Mouse (Mus musculus) brain, embryonic 14.5 days (tissue): ENCODE results near the gene Fis1.

Experiments
- CTCF ChIP-seq: fragments of 200-500 bp; IDR thresholded peaks from 2 replicates; pipeline ENCODE4 v1.5.1; 2012; ENCODE audit warnings: inconsistent platforms, mild to moderate bottlenecking, moderate library complexity, borderline replicate concordance; ENCODE audit not compliant: insufficient read depth, insufficient read length; ENCODE audit errors: extremely low read depth
- POLR2A ChIP-seq: fragments of 200-500 bp; IDR thresholded peaks from 2 replicates; pipeline ENCODE4 v1.6.1; 2012; ENCODE audit warnings: mild to moderate bottlenecking, inconsistent platforms, borderline replicate concordance; ENCODE audit not compliant: poor library complexity, insufficient read depth, insufficient read length, severe bottlenecking; ENCODE audit errors: extremely low read depth

DNA sequence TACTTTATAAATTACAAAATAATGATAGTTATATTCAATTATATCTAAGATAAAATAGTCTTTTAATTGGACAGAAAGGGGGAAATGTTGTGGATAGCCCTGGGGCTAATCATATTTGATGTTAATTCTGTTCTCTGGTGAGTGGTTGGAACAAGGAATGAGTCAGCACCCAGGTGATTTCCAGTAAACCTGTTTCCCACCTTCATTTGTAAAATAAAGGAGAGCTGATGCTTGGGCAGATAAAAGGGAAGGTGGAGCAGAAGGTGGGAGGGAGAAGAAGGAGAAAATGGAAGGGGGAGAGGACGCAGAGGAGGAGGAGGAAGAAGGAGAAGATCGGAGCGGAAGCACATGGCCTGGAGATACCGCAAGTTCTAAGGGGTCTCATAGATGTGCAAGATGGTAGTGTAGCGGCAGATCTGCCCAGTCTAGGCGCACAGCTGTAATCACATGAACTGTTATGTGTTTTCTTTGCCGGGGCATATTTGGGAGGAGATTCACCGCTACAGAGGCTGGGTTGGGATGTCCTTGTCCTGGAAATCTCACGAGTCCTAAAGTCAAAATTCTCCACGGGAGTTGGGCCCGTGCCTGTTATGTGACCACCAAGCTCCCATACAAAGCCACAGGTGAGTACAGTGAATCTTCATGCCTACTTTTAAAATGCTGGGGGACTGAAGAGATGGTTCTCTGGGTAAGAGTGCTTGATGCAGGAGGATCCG is 12.1 kb upstream of the Fis1 start:
- TF ChIP-seq CTCF (no peak), POLR2A (no peak)
